Mouse (Mus musculus) cortical plate, adult 2 months (tissue): ENCODE measurements around the gene 1700067P10Rik.

Experiments used
- CTCF ChIP-seq: fragments of 200-500 bp; IDR thresholded peaks from 2 replicates; pipeline ENCODE4 v1.5.1; 2011; ENCODE audit warnings: mild to moderate bottlenecking, control low read depth, low read length; ENCODE audit not compliant: insufficient read depth; ENCODE audit errors: extremely low read depth
- POLR2A ChIP-seq: fragments of 200-500 bp; IDR thresholded peaks from 2 replicates; pipeline ENCODE4 v1.6.1; 2011; ENCODE audit warnings: mild to moderate bottlenecking, low read length, control low read depth; ENCODE audit not compliant: insufficient read depth; ENCODE audit errors: extremely low read depth

DNA sequence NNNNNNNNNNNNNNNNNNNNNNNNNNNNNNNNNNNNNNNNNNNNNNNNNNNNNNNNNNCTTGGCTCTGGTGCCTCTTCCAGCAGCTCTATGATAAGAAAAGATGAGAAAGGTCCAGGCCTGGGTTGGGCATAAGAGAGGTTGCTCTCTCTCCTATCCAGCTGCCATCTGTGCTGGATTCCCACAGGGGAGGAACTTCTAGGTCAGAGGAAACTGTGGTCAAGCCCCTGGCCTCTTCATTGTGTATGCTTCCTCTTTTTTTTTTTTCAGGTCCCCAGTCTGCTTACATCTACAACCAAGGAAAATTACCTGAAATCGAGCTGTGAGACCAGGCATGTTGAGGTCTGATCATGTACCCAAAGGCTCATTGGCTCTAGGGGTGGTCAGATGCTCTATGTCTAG, 29.5 kb downstream of the 1700067P10Rik start:
- no peak for TF ChIP-seq POLR2A
- TF ChIP-seq CTCF: no peak
